Mouse (Mus musculus): Measurements from ENCODE around the gene 2510009E07Rik. TPM values are rescaled to one million over a fixed set of nuclear protein-coding genes. Genes with fewer than 3 reads are reported as not detected.
A peak's percentile ranks its signal among the peaks of the same experiment; 100 is the strongest.
"Not testable (repeated sequence)": the region's sequence is repeated elsewhere in the genome, so short reads cannot be mapped to it uniquely, and the experiment has no call there.

The 2510009E07Rik gene
- polyA plus RNA-seq, 1 experiment from 2014 or later: 49.9 TPM

DNA sequence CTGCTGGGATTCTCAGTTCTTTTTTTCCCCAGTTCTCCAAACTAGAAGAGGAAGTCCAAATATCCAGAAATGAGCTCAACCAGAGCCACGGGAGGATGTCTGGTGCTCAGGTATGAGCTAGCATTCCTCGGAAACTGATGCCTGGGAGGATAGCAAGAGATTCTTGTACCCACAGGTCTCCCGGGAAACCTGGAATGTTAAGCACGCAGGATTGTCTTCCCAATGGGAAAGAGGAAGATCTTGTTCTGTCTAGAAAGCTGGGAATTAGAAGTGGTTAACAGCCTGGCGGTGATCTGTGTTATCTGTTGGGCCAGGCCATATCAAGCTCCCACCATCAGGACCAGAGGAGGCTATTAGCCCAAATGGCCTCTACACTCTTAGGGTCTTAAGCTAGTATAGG, 10.2 kb upstream of the 2510009E07Rik start:
- Histone ChIP-seq H3K36me3 (no peaks in the 10 kb centered on the region), H3K4me3 (no peak overlapping the region), H3K9me3 (no peaks in the 10 kb centered on the region), H3K9ac (no peak overlapping the region), H3K27ac (replicated peaks) (no peak overlapping the region), H3K4me1 (replicated peaks) (0 out of 2 replicates have a peak, but pooled peaks cover 3% of the 10 kb centered on the region), H3K27me3 (no peaks in the 10 kb centered on the region), H3K4me2 (no peak overlapping the region)
- WGBS: 55% methylated on average over 5 of the region's 5 CpGs
- no peak for ATAC-seq (ENCODE audit: low FRiP score, low read depth)

DNA sequence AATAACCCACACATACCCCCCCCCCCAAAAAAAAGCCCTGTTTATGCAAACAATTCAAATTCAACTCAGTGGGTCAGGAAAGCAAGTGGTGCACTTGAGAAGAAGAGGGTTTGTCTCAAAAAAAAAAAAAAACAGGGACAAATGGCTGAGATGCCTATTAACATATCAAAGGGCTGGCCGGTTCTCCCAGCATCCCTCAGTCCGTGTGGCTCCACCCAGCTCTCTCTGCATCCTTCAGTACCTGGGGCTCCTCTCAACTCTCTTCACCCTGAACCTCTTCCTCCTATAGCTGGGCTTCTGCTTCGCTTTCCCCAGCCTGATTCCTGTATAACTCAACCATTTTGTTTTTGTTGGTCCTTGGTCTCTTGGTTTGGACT, 7.8 kb upstream of the 2510009E07Rik start:
- no peak for ATAC-seq (ENCODE audit: low FRiP score, low read depth)
- Histone ChIP-seq H3K4me1 (replicated peaks) (0 out of 2 replicates have a peak, but pooled peaks cover 3% of the 10 kb centered on the region), H3K4me2 (peak overlapping the region; percentile 42), H3K36me3 (no peaks in the 10 kb centered on the region), H3K27ac (replicated peaks) (no peak overlapping the region), H3K9me3 (no peaks in the 10 kb centered on the region), H3K27me3 (no peaks in the 10 kb centered on the region), H3K9ac (no peak overlapping the region), H3K4me3 (peak overlapping the region; percentile 17)
- 8% methylated on average over 3 of the region's 3 CpGs for WGBS

DNA sequence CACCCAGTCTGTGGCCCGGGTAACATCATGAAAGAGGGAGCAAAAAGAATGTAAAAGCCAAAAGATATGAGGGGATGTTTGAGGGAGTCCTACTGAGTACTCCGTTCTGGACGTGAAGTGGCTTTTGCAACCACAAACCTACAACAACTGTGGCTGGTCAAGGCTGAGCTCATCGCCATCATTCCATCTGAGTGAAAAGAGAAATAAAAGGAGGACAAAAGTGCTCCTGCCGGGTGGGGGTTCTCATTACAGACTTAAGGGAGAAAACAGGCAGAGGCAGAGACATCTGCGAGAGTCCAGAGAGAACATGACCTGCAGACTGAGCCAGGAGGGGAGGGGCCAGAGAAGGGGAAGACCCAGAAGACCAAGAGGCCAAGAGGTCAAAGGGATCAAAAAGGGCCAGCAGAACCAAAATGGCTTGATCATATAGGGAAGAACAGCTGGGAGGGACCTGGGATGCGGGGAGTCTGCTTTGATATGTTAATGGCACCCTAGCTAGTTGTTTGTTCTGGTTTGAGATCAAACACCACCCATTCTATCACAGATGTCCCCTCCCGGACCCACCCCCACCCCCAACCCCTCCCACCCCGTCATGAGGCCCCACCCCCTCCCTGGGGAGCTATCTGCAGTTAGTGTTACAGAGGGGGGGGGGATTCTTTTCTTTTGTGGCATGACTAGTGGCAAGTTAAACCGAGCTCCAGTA, 7.3 kb upstream of the 2510009E07Rik start:
- no peaks in the 10 kb centered on the region for H3K36me3 ChIP-seq
- H3K4me1 ChIP-seq (replicated peaks): 0 out of 2 replicates have a peak, but pooled peaks cover 3% of the 10 kb centered on the region
- no peak overlapping the region for H3K9ac ChIP-seq
- no peaks in the 10 kb centered on the region for H3K27me3 ChIP-seq
- WGBS: 12% methylated on average over 10 of the region's 10 CpGs
- no peak overlapping the region for H3K27ac ChIP-seq (replicated peaks)
- H3K4me3 ChIP-seq: no peak overlapping the region
- no peaks in the 10 kb centered on the region for H3K9me3 ChIP-seq
- ATAC-seq (ENCODE audit: low FRiP score, low read depth): no peak
- H3K4me2 ChIP-seq: peak overlapping the region; percentile 42

DNA sequence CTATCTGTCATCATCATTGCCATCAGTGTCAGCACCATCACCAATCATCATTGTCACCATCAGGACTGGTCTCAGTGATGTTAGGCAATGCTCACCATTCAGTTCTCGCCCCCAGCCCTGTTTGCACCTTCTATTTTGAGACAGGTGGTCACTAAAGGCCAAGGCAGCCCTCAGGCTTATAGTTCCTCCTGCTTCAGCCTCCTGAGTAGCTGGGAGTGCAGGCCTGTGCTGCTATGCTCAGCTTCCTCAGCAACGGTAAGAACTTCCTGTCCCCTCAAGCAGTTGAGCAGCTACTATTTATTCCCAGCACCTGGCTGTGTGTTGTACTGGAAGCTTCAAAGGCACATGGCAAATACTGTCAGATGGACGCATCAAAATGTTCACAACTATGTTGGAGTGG, 3.7 kb upstream of the 2510009E07Rik start:
- no peak for ATAC-seq (ENCODE audit: low FRiP score, low read depth)
- Histone ChIP-seq H3K9ac (no peak overlapping the region), H3K36me3 (no peaks in the 10 kb centered on the region), H3K4me1 (replicated peaks) (peaks cover 13% of the 10 kb centered on the region), H3K9me3 (no peaks in the 10 kb centered on the region), H3K4me2 (no peak overlapping the region), H3K27ac (replicated peaks) (no peak overlapping the region), H3K27me3 (no peaks in the 10 kb centered on the region), H3K4me3 (no peak overlapping the region)
- WGBS: 84% methylated on average over 3 of the region's 3 CpGs

DNA sequence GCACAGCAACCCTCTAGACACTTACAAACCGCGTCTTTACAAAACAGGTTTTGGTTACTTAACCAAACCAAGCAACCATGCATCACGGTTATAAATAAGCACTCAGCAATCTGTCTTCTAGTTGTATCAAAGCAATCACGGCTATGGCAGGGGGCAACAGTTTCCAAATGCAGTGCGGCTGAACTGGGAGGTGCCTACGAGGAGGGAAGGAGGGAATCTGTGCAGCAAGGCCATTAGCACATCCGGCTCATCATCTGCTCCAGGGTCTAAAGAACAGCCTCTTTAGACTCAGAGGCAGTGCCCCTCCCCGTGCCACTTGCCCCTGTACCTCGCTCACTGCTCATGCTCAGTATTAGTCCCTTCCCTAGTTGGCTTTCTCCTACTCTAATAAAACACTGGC, 2.5 kb upstream of the 2510009E07Rik start:
- 50% methylated on average over 9 of the region's 9 CpGs for WGBS
- Histone ChIP-seq H3K9me3 (no peaks in the 10 kb centered on the region), H3K27me3 (no peaks in the 10 kb centered on the region), H3K36me3 (no peaks in the 10 kb centered on the region), H3K4me2 (no peak overlapping the region), H3K9ac (no peak overlapping the region), H3K27ac (replicated peaks) (no peak overlapping the region), H3K4me3 (no peak overlapping the region), H3K4me1 (replicated peaks) (peaks cover 21% of the 10 kb centered on the region)
- no peak for ATAC-seq (ENCODE audit: low FRiP score, low read depth)

DNA sequence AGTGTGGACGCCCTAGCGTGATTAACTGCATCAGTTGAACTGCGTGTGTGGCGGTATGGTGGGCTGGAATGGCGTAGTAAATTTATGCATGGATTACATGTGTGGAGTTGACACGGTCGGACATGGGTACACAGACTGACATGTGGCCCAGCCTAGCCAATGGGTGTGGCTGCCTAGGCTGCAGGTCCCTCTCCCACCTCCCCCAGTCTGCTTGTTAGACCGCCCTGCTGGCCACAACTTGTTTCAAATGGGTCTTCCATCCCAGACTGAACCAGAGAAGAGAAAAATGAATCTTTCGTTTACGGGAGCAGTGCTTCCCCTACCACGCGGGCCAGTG, 745 bp upstream of the 2510009E07Rik start:
- peak overlapping the region; percentile 96 for H3K27ac ChIP-seq (replicated peaks)
- H3K9me3 ChIP-seq: no peaks in the 10 kb centered on the region
- peak overlapping the region; percentile 94 for H3K9ac ChIP-seq
- peak overlapping the region; percentile 55 for H3K4me3 ChIP-seq
- no peaks in the 10 kb centered on the region for H3K36me3 ChIP-seq
- peak; percentile 72 for ATAC-seq (ENCODE audit: low FRiP score, low read depth)
- H3K4me1 ChIP-seq (replicated peaks): peaks cover 35% of the 10 kb centered on the region
- WGBS: under 1% methylated on average over 12 of the region's 12 CpGs
- no peaks in the 10 kb centered on the region for H3K27me3 ChIP-seq
- peak overlapping the region; percentile 89 for H3K4me2 ChIP-seq

DNA sequence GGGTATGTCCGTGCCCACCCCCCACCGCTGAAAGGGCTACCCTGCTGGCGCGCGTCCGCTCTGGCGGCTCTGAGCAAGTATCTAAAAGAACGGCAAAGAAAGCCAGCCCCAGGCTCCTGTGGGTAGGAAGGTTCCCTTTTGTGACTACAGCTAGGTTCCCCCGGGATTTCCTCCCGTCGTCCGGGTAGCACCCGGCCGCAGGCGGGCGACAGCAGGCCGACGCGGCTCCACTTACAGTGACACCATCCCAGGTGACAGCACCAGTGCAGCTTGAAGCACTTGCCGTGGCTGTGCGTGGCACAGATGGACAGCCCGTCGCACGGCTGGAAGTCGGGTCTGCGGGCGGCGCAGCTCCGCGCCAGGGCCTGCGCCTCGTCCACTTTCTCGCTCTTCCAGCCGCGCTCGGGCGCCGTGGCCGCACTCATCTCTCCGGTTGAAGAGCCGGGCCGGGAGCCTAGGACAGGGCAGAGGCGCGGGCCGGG, 443 bp downstream of the 2510009E07Rik start:
- WGBS: 0% methylated on average over 45 of the region's 45 CpGs
- Histone ChIP-seq H3K4me1 (replicated peaks) (peaks cover 36% of the 10 kb centered on the region), H3K4me3 (peak overlapping the region; percentile 55), H3K4me2 (peak overlapping the region; percentile 89), H3K36me3 (no peaks in the 10 kb centered on the region), H3K27me3 (no peaks in the 10 kb centered on the region), H3K9me3 (no peaks in the 10 kb centered on the region), H3K27ac (replicated peaks) (peak overlapping the region; percentile 96), H3K9ac (peak overlapping the region; percentile 94)
- ATAC-seq (ENCODE audit: low FRiP score, low read depth): peak; percentile 79

DNA sequence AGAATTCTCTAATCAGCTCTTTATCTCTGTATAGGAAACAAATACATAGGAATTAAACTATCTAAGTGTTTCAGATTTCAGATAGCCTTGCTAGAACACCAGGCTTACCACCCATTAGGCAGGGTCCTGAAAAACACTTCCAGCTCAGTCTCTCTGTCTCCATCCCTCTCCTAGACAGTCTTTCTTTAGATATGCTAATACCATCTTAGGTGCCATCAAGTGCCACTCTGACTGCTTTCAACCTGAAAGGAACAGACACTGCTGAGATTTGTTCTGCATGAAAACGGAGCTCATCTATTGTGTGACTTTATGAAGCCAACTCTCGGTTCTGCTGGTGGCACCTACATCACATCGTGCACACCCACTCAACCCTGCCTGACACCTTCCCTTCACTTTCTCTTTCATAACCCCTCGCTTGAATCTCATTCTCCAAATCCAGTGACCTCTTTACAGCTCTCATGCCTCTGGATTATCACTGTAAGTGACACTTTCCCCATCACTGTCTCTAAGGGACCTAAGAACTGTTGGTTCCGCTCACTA, 4.2 kb downstream of the 2510009E07Rik start:
- no peak for ATAC-seq (ENCODE audit: low FRiP score, low read depth)
- H3K4me2 ChIP-seq: no peak overlapping the region
- 0 out of 2 replicates have a peak, but pooled peaks cover 3% of the 10 kb centered on the region for H3K36me3 ChIP-seq
- no peak overlapping the region for H3K4me3 ChIP-seq
- no peaks in the 10 kb centered on the region for H3K9me3 ChIP-seq
- peaks cover 29% of the 10 kb centered on the region for H3K4me1 ChIP-seq (replicated peaks)
- H3K27ac ChIP-seq (replicated peaks): no peak overlapping the region
- H3K9ac ChIP-seq: no peak overlapping the region
- H3K27me3 ChIP-seq: no peaks in the 10 kb centered on the region
- 26% methylated on average over 5 of the region's 5 CpGs for WGBS

DNA sequence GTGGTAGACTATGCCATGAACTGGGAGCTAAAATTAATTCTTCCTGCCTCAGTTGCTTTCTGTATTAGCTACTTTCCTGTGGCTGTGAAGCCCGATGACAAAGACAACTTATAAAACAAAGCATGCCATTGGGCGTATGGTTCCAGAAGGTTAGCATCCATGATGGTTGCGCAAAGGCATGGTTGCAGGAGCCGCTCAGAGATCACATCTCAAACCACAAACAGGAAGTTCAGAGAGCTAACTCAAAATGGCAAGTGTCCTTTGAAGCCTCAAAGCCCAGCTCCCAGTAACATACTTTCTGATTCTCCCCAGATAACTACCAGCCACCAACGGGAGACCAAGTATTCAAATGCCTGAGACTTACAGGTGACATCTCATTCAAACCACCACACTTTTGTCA, 5.3 kb downstream of the 2510009E07Rik start:
- no peak for ATAC-seq (ENCODE audit: low FRiP score, low read depth)
- WGBS: 94% methylated on average over 5 of the region's 5 CpGs

DNA sequence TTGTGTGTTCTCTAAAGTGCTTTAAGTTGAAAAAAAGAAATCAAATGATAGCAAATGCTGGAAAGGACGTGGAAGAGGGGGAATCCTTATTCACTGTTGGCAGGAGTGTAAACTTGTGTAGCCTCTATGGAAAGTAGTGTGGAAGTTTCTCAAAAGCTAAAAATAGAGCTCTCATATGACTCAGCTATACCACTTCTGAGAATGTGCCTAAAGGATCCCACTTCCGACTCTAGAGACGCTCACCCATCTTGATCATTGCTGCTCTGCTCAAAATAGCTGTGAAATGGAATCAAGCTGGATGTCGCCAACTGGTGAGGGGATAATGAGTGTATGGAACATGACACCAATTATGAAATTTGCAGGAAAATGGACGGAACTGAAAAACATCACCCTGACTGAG, 7.1 kb downstream of the 2510009E07Rik start:
- no peak for ATAC-seq (ENCODE audit: low FRiP score, low read depth)
- H3K27ac ChIP-seq (replicated peaks): no peak overlapping the region
- H3K9me3 ChIP-seq: no peaks in the 10 kb centered on the region
- no peak overlapping the region for H3K4me2 ChIP-seq
- 92% methylated on average over 5 of the region's 5 CpGs for WGBS
- H3K36me3 ChIP-seq: peaks cover 7% of the 10 kb centered on the region; the same call in 1 of the 2 replicates
- H3K9ac ChIP-seq: no peak overlapping the region
- H3K27me3 ChIP-seq: no peaks in the 10 kb centered on the region
- no peak overlapping the region for H3K4me3 ChIP-seq
- peaks cover 19% of the 10 kb centered on the region for H3K4me1 ChIP-seq (replicated peaks)

More for the DNA sequence above, 5.3 kb downstream of the 2510009E07Rik start:
- no peak overlapping the region for H3K4me2 ChIP-seq
- H3K36me3 ChIP-seq: 0 out of 2 replicates have a peak, but pooled peaks cover 3% of the 10 kb centered on the region
- H3K27ac ChIP-seq (replicated peaks): no peak overlapping the region
- H3K27me3 ChIP-seq: no peaks in the 10 kb centered on the region
- H3K4me3 ChIP-seq: no peak overlapping the region
- H3K9me3 ChIP-seq: no peaks in the 10 kb centered on the region
- peaks cover 27% of the 10 kb centered on the region for H3K4me1 ChIP-seq (replicated peaks)
- H3K9ac ChIP-seq: no peak overlapping the region

DNA sequence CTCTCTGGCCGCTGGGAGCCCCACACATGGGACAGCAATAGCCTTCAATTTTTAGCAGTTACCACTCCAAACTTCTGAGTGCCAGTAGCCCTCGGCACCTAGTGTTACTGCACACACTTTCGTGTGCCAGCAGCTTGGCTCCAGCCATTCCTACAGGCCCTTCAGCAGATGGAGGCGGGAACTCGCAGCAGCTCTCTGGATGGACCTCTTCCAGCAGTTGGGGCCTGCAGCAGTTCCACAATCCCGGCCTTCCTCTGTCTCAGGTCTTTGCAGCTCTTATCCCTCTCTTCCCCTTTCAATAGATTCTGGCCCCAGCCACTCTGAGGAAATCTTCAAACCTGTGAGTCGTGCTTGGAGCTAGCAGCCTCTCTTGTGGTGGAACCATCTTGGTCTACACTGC, 17.7 kb downstream of the 2510009E07Rik start:
- no peak overlapping the region for H3K9ac ChIP-seq
- H3K4me1 ChIP-seq (replicated peaks): 0 out of 2 replicates have a peak, but pooled peaks cover 1% of the 10 kb centered on the region
- ATAC-seq (ENCODE audit: low FRiP score, low read depth): no peak
- H3K27ac ChIP-seq (replicated peaks): no peak overlapping the region
- no peak overlapping the region for H3K4me2 ChIP-seq
- H3K9me3 ChIP-seq: no peaks in the 10 kb centered on the region
- no peaks in the 10 kb centered on the region for H3K27me3 ChIP-seq
- peaks cover 9% of the 10 kb centered on the region; the same call in 1 of the 2 replicates for H3K36me3 ChIP-seq
- 92% methylated on average over 7 of the region's 7 CpGs for WGBS
- no peak overlapping the region for H3K4me3 ChIP-seq

DNA sequence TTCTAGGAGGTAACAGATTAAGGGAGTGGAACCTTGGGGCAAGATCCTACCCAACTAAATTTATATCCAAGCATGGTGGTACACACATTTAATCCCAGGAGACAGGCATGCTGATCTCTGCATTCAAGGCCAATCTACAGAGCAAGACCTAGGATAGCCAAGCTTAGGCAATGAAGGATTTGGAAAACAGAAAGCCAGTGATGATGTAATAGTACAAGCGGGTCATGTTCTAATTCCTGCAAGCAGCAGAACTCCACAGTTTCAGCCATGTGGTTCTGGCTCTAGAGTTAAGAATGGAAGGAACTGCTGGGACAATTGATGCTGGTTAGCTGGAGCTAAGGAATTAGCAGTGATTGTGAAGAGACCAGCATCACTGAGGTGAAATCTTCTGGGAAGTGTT, 20.8 kb downstream of the 2510009E07Rik start:
- not testable (repeated sequence) for H3K4me1 ChIP-seq (replicated peaks); H3K4me2 ChIP-seq; H3K9me3 ChIP-seq; H3K9ac ChIP-seq; H3K27ac ChIP-seq (replicated peaks); H3K36me3 ChIP-seq; H3K4me3 ChIP-seq; H3K27me3 ChIP-seq; ATAC-seq (ENCODE audit: low FRiP score, low read depth)
- 95% methylated on average over 1 of the region's 1 CpGs for WGBS
